Mouse (Mus musculus) liver, embryonic 15.5 days (tissue): Measurements from ENCODE around the gene Gm10337. TPM values are rescaled to one million over a fixed set of nuclear protein-coding genes. Genes with fewer than 3 reads are reported as not detected.
A peak's percentile ranks its signal among the peaks of the same experiment; 100 is the strongest.

ENCODE experiments used
- ATAC-seq: fragments of 200-750 bp; cut with Nextera tagmentation; 2 replicates; pipeline ENCODE4 v1.8.0; 2017; ENCODE audit warnings: moderate number of reproducible peaks, mild to moderate bottlenecking, moderate library complexity; ENCODE audit not compliant: insufficient read depth
- H3K27ac ChIP-seq: fragments of 300-500 bp; sonication (generic); replicated peaks from 2 replicates; pipeline ENCODE4 v1.5.1; 2015; ENCODE audit warnings: mild to moderate bottlenecking, inconsistent platforms
- H3K27me3 ChIP-seq: fragments of 300-500 bp; sonication (generic); 2 replicates; pipeline ENCODE4 v1.6.1; 2015; ENCODE audit warnings: mild to moderate bottlenecking, inconsistent platforms
- H3K36me3 ChIP-seq: fragments of 300-500 bp; sonication (generic); replicated peaks from 2 replicates; pipeline ENCODE4 v1.6.1; 2015; ENCODE audit warnings: moderate library complexity, mild to moderate bottlenecking, inconsistent platforms
- H3K4me1 ChIP-seq: fragments of 300-500 bp; sonication (generic); replicated peaks from 2 replicates; pipeline ENCODE4 v1.6.1; 2015; ENCODE audit warnings: inconsistent platforms
- H3K4me2 ChIP-seq: fragments of 300-500 bp; sonication (generic); 2 replicates; pipeline ENCODE4 v1.6.1; 2015; ENCODE audit warnings: moderate library complexity, mild to moderate bottlenecking, inconsistent platforms
- H3K4me3 ChIP-seq: fragments of 300-500 bp; sonication (generic); replicated peaks from 2 replicates; pipeline ENCODE4 v1.5.1; 2015; ENCODE audit warnings: mild to moderate bottlenecking, inconsistent platforms
- H3K9ac ChIP-seq: fragments of 300-500 bp; sonication (generic); 2 replicates; pipeline ENCODE4 v1.6.1; 2015; ENCODE audit warnings: moderate library complexity, mild to moderate bottlenecking, inconsistent platforms
- H3K9me3 ChIP-seq: fragments of 300-500 bp; sonication (generic); replicated peaks from 2 replicates; pipeline ENCODE4 v1.6.1; 2016; ENCODE audit warnings: inconsistent platforms
- WGBS: fragments of 180-500 bp; shearing (Covaris S2); methylation state at CpG from one replicate; pipeline ENCODE4 v1.1.7; 2015; ENCODE audit warnings: mixed read lengths; ENCODE audit not compliant: insufficient replicate concordance; 5-methylcytosine and 5-hydroxymethylcytosine counted together
- polyA plus RNA-seq: library from polyadenylated mRNA; unstranded; fragments of >200 nt; fragmentation: Nextera tagmentation; extraction: Ambion mirVana; gene quantifications from 2 replicates; pipeline ENCODE4 v1.2.1, GENCODE M21; 2015

The Gm10337 gene
- polyA plus RNA-seq: not detected in 2 replicates

DNA sequence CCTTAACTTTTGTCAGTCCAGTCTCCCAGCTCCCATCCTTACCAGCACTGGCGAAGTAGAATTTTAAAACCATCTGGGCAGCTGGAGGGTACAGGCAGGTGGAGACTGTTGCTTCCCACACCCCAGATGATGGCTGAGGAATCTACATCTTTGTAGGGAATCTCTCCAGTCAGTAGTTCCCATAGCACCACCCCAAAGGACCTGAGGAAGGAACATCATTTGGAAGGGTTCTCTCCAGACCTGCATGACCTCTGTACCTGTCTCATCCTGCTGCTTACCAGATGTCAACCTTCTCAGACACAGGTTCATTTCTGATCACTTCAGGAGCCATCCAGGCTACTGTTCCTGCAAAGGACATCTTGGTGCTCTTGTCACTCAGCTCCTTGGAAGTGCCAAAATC is at the start of gene Gm10337:
Gm10337 (plus strand) TSS at position 276 of the 400 bp plus-strand sequence.
- Histone ChIP-seq H3K9ac (no peak within 1 kb of the TSS), H3K9me3 (no peaks in the 10 kb centered on the region), H3K4me1 (peaks cover 33% of the 10 kb centered on the region), H3K36me3 (peaks cover 66% of the 10 kb centered on the region), H3K4me2 (no peak within 1 kb of the TSS), H3K27me3 (no peaks in the 10 kb centered on the region), H3K4me3 (no peak within 1 kb of the TSS), H3K27ac (no peak within 1 kb of the TSS)
- 86% methylated on average over 1 of the region's 1 CpGs for WGBS
- ATAC-seq: no peak

DNA sequence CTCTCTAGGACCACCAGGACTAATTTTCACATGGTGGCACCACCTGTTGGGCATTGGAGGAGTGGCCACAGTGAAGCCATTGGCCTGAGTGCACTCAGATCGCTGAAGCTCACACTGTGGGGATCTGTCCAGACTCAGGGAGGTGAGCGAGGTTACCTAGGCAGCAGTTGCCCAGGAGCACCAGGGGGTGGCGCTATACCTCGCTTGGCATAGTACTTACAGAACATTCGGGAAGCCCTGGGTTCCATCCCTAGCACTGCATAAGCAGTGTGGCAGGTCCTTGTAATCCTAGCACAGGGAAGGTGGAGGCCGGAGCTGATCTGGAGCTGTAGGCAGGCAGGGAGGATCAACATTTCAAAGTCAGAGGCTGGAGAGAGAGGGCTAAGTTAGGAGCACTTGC is 47.5 kb upstream of the Gm10337 start:
- Histone ChIP-seq H3K4me2 (no peak overlapping the region), H3K27ac (no peak overlapping the region), H3K4me1 (peaks cover 50% of the 10 kb centered on the region), H3K36me3 (no peaks in the 10 kb centered on the region), H3K27me3 (no peaks in the 10 kb centered on the region; the same call in 1 of the 2 replicates), H3K9me3 (no peaks in the 10 kb centered on the region), H3K4me3 (no peak overlapping the region), H3K9ac (no peak overlapping the region)
- 44% methylated on average over 6 of the region's 6 CpGs for WGBS
- ATAC-seq: no peak

DNA sequence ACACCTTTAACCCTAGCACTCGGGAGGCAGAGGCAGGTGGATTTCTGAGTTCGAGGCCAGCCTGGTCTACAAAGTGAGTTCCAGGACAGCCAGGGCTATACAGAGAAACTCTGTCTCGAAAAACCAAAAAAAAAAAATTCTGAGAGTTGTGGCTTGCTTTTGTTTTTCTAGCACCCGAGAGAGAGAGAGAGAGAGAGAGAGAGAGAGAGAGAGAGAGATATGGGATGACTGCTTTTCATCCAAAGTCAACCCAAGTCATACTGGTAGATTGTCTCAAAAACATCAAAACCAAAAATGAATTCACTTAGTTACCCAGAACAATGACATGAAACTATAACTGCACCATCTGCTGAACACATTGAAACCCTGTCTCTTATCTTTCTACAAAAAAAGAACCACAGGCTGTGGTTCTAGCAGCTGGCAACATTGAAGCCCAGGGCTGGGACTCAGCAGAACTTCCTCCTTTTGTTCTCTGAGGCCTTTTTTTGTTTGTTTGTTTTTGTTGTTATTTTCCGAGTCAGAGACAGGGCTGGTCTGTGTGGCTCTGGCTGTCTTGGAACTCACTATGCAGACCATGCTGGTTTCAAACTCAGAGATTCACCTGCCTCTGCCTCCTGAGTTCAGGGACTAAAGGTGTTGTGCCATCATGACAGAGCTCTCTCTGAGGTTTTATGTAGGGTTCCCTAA is 45.3 kb upstream of the Gm10337 start:
- peak overlapping the region; percentile 62 for H3K4me3 ChIP-seq
- 0 out of 2 replicates have a peak overlapping the region, but pooled peaks have one; percentile 35 for H3K9ac ChIP-seq
- peaks cover 12% of the 10 kb centered on the region for H3K36me3 ChIP-seq
- 27% methylated on average over 5 of the region's 5 CpGs for WGBS
- peak overlapping the region; percentile 78 for H3K4me2 ChIP-seq
- peak overlapping the region; percentile 91 for H3K27ac ChIP-seq
- no peaks in the 10 kb centered on the region for H3K9me3 ChIP-seq
- H3K27me3 ChIP-seq: no peaks in the 10 kb centered on the region
- ATAC-seq: no peak
- peaks cover 58% of the 10 kb centered on the region for H3K4me1 ChIP-seq

DNA sequence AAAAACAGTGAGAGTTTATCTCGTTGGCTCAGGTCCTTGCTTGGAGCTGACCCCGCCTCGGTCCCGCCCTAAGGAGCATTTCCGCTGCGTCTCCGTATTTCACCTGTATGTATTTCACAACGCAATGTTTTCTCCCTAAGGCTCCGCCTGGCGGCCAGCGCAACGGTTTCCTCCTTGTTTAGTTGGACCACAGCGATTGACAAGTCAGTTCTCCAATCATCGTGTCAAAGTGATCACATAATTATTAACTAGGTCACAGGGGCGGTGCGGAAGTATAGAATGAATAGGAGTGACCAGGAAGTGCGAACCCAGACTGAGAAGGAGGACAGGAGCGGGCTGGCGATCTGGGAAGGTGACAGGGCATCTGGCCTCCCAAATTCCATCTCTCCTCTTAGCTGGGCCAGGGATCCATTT is 44.6 kb upstream of the Gm10337 start, which contains the start of gene Prr13:
Prr13 (plus strand) TSS at position 125 of the 414 bp plus-strand sequence.
- Histone ChIP-seq H3K4me3 (peak within 1 kb of the TSS; percentile 62), H3K36me3 (peaks cover 19% of the 10 kb centered on the region), H3K9ac (peak within 1 kb of the TSS; percentile 58), H3K4me2 (peak within 1 kb of the TSS; percentile 78), H3K9me3 (no peaks in the 10 kb centered on the region), H3K4me1 (peaks cover 63% of the 10 kb centered on the region), H3K27me3 (no peaks in the 10 kb centered on the region), H3K27ac (peak within 1 kb of the TSS; percentile 91)
- under 1% methylated on average over 19 of the region's 19 CpGs for WGBS
- peak; percentile 77 for ATAC-seq

DNA sequence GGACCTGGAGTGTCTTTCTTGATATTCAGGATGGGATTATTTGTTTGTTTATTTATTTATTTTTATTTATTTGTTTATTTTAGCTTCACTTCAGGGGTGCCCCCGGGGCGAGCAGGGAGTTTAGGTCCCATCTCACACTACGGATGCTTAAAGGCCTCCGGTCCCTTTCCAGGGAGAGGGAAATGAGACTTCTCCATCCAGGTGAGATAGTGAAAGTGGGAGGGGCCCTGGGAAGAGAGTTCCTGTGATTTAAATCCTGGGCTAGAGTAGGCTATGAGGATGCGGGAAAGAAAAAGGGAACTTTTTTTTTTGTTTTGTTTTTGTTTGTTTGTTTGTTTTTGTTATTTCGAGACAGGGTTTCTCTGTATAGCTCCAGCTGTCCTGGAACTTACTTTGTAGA is 44.1 kb upstream of the Gm10337 start:
- H3K27ac ChIP-seq: peak overlapping the region; percentile 91
- H3K9ac ChIP-seq: peak overlapping the region; percentile 58
- 9% methylated on average over 6 of the region's 6 CpGs for WGBS
- H3K9me3 ChIP-seq: no peaks in the 10 kb centered on the region
- no peak for ATAC-seq
- peaks cover 22% of the 10 kb centered on the region for H3K36me3 ChIP-seq
- peaks cover 65% of the 10 kb centered on the region for H3K4me1 ChIP-seq
- peak overlapping the region; percentile 62 for H3K4me3 ChIP-seq
- H3K27me3 ChIP-seq: no peaks in the 10 kb centered on the region
- peak overlapping the region; percentile 78 for H3K4me2 ChIP-seq

DNA sequence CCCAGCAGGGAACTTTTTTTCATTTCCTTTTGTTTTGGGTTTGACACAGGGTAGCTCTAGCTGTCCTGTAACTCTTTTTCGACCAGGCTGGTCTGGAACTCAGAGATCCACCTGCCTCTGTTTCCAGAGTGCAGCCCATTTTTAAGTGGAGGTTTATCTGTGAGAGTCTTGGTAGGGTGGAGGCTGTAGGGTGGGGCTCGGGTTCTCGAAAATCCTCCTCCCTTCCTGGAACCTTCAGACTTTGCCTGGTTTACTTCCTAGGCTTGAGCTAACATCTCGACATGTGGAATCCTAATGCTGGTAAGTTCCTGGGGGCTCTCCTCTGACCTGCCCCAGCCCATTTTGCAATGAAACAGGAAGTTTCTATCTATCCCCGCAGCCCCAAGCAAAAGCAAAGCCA is 43.7 kb upstream of the Gm10337 start:
- peak; percentile 72 for ATAC-seq
- Histone ChIP-seq H3K9ac (peak overlapping the region; percentile 58), H3K4me2 (peak overlapping the region; percentile 78)

DNA sequence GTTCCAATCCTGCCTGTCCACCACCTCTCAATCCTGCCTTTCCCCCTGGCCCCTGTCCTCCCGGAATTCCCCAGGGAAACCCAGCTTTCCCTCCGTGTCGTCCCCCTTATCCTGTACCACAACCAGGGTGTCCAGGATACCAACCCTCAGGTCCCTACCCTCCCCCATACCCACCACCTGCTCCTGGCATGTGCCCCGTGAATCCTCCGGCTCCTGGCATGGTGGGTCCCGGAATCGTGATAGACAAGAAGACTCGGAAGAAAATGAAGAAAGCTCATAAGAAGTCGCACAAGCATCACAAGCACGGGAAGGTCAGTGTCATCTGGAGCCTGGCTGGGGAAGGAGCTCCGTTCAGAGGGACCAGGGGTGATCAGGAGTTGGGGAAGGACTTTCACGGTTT is 43.1 kb upstream of the Gm10337 start:
- 59% methylated on average over 12 of the region's 12 CpGs for WGBS
- Histone ChIP-seq H3K27me3 (no peaks in the 10 kb centered on the region), H3K4me3 (peak overlapping the region; percentile 62), H3K4me1 (peaks cover 65% of the 10 kb centered on the region), H3K36me3 (peaks cover 28% of the 10 kb centered on the region), H3K9ac (peak overlapping the region; percentile 58), H3K27ac (peak overlapping the region; percentile 91), H3K9me3 (no peaks in the 10 kb centered on the region), H3K4me2 (peak overlapping the region; percentile 78)
- ATAC-seq: no peak

More for the DNA sequence above, 43.7 kb upstream of the Gm10337 start:
- H3K27me3 ChIP-seq: no peaks in the 10 kb centered on the region
- peak overlapping the region; percentile 91 for H3K27ac ChIP-seq
- H3K9me3 ChIP-seq: no peaks in the 10 kb centered on the region
- peaks cover 65% of the 10 kb centered on the region for H3K4me1 ChIP-seq
- peaks cover 22% of the 10 kb centered on the region for H3K36me3 ChIP-seq
- peak overlapping the region; percentile 62 for H3K4me3 ChIP-seq
- WGBS: 6% methylated on average over 5 of the region's 5 CpGs

DNA sequence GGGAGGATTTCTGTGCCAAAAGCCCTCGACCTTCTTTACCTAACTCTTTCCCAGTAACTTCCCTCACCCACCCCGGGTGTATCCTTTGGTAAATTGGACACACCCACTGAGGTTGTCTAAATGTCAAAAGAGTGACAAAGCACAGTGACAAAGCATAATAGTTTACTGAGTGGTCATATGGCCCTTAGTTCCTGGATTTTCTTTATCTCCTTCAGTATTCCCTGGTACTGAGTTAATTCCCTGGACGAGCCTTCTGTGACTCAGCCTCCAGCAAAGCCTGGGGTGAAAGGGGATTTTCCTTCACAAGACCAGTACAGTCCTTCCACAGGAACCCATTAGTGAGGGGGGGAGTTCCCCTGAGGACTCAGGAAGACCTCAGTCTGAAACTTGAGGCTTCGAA is 42.6 kb upstream of the Gm10337 start:
- no peaks in the 10 kb centered on the region for H3K27me3 ChIP-seq
- 19% methylated on average over 4 of the region's 4 CpGs for WGBS
- peak overlapping the region; percentile 78 for H3K4me2 ChIP-seq
- H3K27ac ChIP-seq: peak overlapping the region; percentile 91
- no peaks in the 10 kb centered on the region for H3K9me3 ChIP-seq
- ATAC-seq: peak; percentile 37; the same call in 1 of the 2 replicates
- H3K36me3 ChIP-seq: peaks cover 33% of the 10 kb centered on the region
- peaks cover 63% of the 10 kb centered on the region for H3K4me1 ChIP-seq
- peak overlapping the region; percentile 62 for H3K4me3 ChIP-seq
- H3K9ac ChIP-seq: peak overlapping the region; percentile 58

DNA sequence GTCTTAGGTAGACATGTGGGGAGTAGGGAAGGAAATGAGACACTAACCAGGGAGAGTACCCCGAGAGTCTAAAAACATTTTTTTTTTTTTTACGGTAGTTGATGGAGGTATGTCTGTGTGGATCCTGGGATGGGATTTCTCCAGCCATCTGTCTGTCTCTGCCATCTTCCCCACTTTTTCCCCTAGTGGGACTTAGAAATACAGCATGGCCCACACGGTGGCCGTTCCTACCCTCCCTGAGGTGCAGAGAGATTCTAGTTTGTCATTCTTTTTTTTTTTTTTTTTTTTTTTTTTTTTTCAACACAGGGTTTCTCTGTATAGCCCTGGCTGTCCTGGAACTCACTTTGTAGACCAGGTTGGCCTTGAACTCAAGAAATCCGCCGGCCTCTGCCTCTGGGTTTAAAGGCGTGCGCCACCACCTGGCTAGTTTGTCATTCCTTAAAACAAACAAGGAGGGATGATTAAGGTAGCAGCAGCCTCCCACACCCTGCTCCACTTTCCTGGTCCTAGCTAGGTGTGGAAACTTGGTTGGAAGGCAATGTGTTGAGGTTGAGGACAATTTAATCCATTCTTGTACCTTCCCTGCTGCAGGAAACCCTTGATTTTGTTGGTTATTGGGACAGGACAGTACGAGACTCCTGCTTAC is 42.0 kb upstream of the Gm10337 start:
- WGBS: 67% methylated on average over 9 of the region's 9 CpGs
- Histone ChIP-seq H3K9ac (peak overlapping the region; percentile 58), H3K36me3 (peaks cover 37% of the 10 kb centered on the region), H3K27me3 (no peaks in the 10 kb centered on the region), H3K4me3 (peak overlapping the region; percentile 62), H3K9me3 (no peaks in the 10 kb centered on the region), H3K4me2 (peak overlapping the region; percentile 78), H3K4me1 (peaks cover 61% of the 10 kb centered on the region), H3K27ac (peak overlapping the region; percentile 91)
- ATAC-seq: no peak

DNA sequence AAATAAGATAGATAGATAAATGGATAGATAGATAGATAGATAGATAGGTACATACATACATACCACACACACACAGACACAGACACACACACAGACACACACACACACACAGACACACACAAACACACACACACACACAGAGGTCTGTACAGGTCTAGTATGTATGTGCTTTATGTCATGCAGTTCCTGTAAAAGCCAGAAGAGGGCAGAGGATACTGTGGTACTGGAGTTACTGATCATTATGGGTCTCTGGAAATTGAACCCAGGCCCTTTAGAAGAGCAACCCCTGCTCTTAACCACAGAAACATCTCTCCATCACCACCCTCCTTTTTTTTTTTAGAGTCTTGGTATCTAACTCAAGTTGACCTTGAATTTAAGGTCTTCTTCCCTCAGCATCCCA is 39.9 kb upstream of the Gm10337 start:
- no peaks in the 10 kb centered on the region for H3K9me3 ChIP-seq
- ATAC-seq: no peak
- no peak overlapping the region for H3K4me2 ChIP-seq
- H3K36me3 ChIP-seq: peaks cover 51% of the 10 kb centered on the region
- H3K27ac ChIP-seq: no peak overlapping the region
- peaks cover 43% of the 10 kb centered on the region for H3K4me1 ChIP-seq
- H3K9ac ChIP-seq: no peak overlapping the region
- H3K4me3 ChIP-seq: no peak overlapping the region
- H3K27me3 ChIP-seq: no peaks in the 10 kb centered on the region

DNA sequence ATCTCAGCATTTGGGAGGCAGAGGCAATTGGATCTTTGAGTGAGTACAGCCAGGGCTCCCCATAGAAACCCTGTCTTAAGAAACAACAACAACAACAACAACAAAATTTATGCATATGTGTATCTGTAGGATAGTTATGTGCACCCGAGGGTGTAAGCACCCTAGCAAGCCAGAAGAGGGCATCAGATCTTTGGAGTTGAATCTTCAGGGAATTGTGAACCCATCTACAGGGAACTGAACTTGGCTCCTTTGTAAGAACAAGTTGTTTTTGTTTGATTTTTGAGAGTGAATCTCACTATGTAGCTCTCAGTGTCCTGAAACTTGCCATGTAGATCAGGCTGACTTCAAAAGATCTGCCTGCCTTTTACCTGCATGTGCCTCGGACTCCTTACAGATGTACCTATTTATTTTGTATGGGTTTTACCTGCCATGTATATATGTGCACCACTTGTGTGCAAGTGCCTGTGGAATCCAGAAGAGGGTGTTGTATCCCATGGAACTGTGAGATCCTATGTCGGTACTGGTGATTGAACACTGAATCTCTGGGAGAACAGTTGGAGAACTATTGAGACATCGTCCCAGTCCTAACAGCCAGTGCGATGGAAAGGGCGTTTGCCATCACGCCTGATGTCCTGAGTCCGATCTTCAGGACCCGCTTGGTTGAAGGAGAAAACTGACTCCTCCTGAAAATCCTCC is 34.7 kb upstream of the Gm10337 start:
- Histone ChIP-seq H3K4me2 (no peak overlapping the region), H3K9ac (no peak overlapping the region), H3K27me3 (no peaks in the 10 kb centered on the region), H3K9me3 (no peaks in the 10 kb centered on the region), H3K36me3 (peaks cover 47% of the 10 kb centered on the region), H3K4me1 (peaks cover 21% of the 10 kb centered on the region), H3K27ac (no peak overlapping the region), H3K4me3 (no peak overlapping the region)
- no peak for ATAC-seq
- 93% methylated on average over 9 of the region's 9 CpGs for WGBS
